Mouse (Mus musculus) small intestine, adult 2 months (tissue): ENCODE data around the gene Atxn7l2. TPM values are rescaled to one million over a fixed set of nuclear protein-coding genes. Genes with fewer than 3 reads are reported as not detected.
A peak's percentile ranks its signal among the peaks of the same experiment; 100 is the strongest.

Experiments
- H3K27ac ChIP-seq: fragments of 200-500 bp; 2 replicates; pipeline ENCODE4 v1.5.1; 2012; ENCODE audit warnings: low read depth, low read length, control low read depth, inconsistent platforms; ENCODE audit not compliant: insufficient read depth
- H3K27me3 ChIP-seq: fragments of 200-500 bp; 2 replicates; pipeline ENCODE4 v1.6.1; 2012; ENCODE audit warnings: mild to moderate bottlenecking, moderate library complexity, low read length, inconsistent platforms; ENCODE audit not compliant: control insufficient read depth, insufficient read depth
- H3K36me3 ChIP-seq: fragments of 200-500 bp; 2 replicates; pipeline ENCODE4 v1.6.1; 2012; ENCODE audit warnings: mild to moderate bottlenecking, low read length, control low read depth, inconsistent platforms; ENCODE audit not compliant: control insufficient read depth, insufficient read depth
- H3K4me1 ChIP-seq: fragments of 200-500 bp; 2 replicates; pipeline ENCODE4 v1.6.1; 2012; ENCODE audit warnings: low read length, inconsistent platforms, mixed read lengths; ENCODE audit not compliant: control insufficient read depth, insufficient read depth, insufficient read length
- H3K4me3 ChIP-seq: fragments of 200-500 bp; 2 replicates; pipeline ENCODE4 v1.5.1; 2012; ENCODE audit warnings: low read depth, mild to moderate bottlenecking, control low read depth, inconsistent platforms, low read length, moderate library complexity
- CTCF ChIP-seq: fragments of 200-500 bp; IDR thresholded peaks from 2 replicates; pipeline ENCODE4 v1.5.1; 2012; ENCODE audit warnings: low read depth, mild to moderate bottlenecking, control low read depth, inconsistent platforms, low read length, moderate library complexity, mixed read lengths; ENCODE audit not compliant: insufficient replicate concordance, insufficient read length; ENCODE audit errors: extremely low read depth
- POLR2A ChIP-seq: fragments of 200-500 bp; IDR thresholded peaks from 2 replicates; pipeline ENCODE4 v1.6.1; 2012; ENCODE audit warnings: low read depth, mild to moderate bottlenecking, control low read depth, inconsistent platforms, low read length, moderate library complexity
- WGBS: fragments of 180-500 bp; shearing (Covaris S2); methylation state at CpG from one replicate; pipeline ENCODE4 v1.1.7; 2018; 5-methylcytosine and 5-hydroxymethylcytosine counted together
- polyA plus RNA-seq: library from polyadenylated mRNA; depleted of rRNA; stranded (reverse); fragments of >200 nt; gene quantifications from 2 replicates; pipeline ENCODE4 v1.2.3, GENCODE M21; 2012

Gene Atxn7l2
- polyA plus RNA-seq, 1 experiment = 9.7 TPM

- no peak overlapping the region for H3K4me3 ChIP-seq
- H3K4me1 ChIP-seq = no peaks in the 10 kb centered on the region
- H3K27ac ChIP-seq = no peak overlapping the region
- no peaks in the 10 kb centered on the region for H3K27me3 ChIP-seq
- H3K36me3 ChIP-seq = no peaks in the 10 kb centered on the region
- TF ChIP-seq CTCF (no peak), POLR2A (no peak)
- WGBS = 87% methylated on average over 4 of the region's 4 CpGs
Observed at GRCm38 (mm10) chr3:108231646-108232045, 20.9 kb upstream of the Atxn7l2 start.

- H3K4me3 ChIP-seq = no peak overlapping the region
- WGBS = 67% methylated on average over 2 of the region's 2 CpGs
Observed at GRCm38 (mm10) chr3:108227521-108227920, 16.8 kb upstream of the Atxn7l2 start.

GRCm38 (mm10) chr3:108226558-108227350 lies 16.0 kb upstream of the Atxn7l2 start, which contains the start of gene Sypl2:
Sypl2 (minus strand) TSS chr3:108226648.
- Histone ChIP-seq H3K4me1 (no peaks in the 10 kb centered on the region; the same call in 1 of the 2 replicates), H3K4me3 (peak within 1 kb of the TSS; percentile 59), H3K36me3 (no peaks in the 10 kb centered on the region), H3K27me3 (peaks cover 11% of the 10 kb centered on the region; the same call in 1 of the 2 replicates), H3K27ac (no peak within 1 kb of the TSS)
- no peak for TF ChIP-seq CTCF
- no peak for TF ChIP-seq POLR2A
- 5% methylated on average over 44 of the region's 44 CpGs for WGBS

More at GRCm38 (mm10) chr3:108227521-108227920, 16.8 kb upstream of the Atxn7l2 start:
- Histone ChIP-seq H3K27me3 (peaks cover 11% of the 10 kb centered on the region; the same call in 1 of the 2 replicates), H3K27ac (no peak overlapping the region), H3K36me3 (no peaks in the 10 kb centered on the region), H3K4me1 (no peaks in the 10 kb centered on the region; the same call in 1 of the 2 replicates)
- TF ChIP-seq CTCF (no peak), POLR2A (no peak)

GRCm38 (mm10) chr3:108225711-108226557 lies 15.2 kb upstream of the Atxn7l2 start:
- 2% methylated on average over 66 of the region's 67 CpGs for WGBS
- Histone ChIP-seq H3K4me1 (no peaks in the 10 kb centered on the region; the same call in 1 of the 2 replicates), H3K27ac (no peak overlapping the region), H3K4me3 (peak overlapping the region; percentile 59), H3K27me3 (peaks cover 11% of the 10 kb centered on the region; the same call in 1 of the 2 replicates), H3K36me3 (no peaks in the 10 kb centered on the region)
- TF ChIP-seq POLR2A = no peak
- TF ChIP-seq CTCF = no peak

GRCm38 (mm10) chr3:108220661-108221060 lies 9.9 kb upstream of the Atxn7l2 start:
- Histone ChIP-seq H3K27me3 (peaks cover 1% of the 10 kb centered on the region; the same call in 1 of the 2 replicates), H3K4me3 (no peak overlapping the region), H3K27ac (no peak overlapping the region), H3K36me3 (no peaks in the 10 kb centered on the region), H3K4me1 (no peaks in the 10 kb centered on the region)
- WGBS = 85% methylated on average over 3 of the region's 3 CpGs
- no peak for TF ChIP-seq POLR2A
- no peak for TF ChIP-seq CTCF

GRCm38 (mm10) chr3:108214734-108215133 lies 4.0 kb upstream of the Atxn7l2 start:
- no peak overlapping the region for H3K4me3 ChIP-seq
- H3K27ac ChIP-seq = no peak overlapping the region
- TF ChIP-seq POLR2A (no peak), CTCF (no peak)
- 29% methylated on average over 5 of the region's 5 CpGs for WGBS
- H3K36me3 ChIP-seq = no peaks in the 10 kb centered on the region
- peaks cover 3% of the 10 kb centered on the region; the same call in 1 of the 2 replicates for H3K4me1 ChIP-seq
- no peaks in the 10 kb centered on the region for H3K27me3 ChIP-seq
